Mouse (Mus musculus): ENCODE results near the gene Rhox3h.
"Not testable (repeated sequence)": the region's sequence is repeated elsewhere in the genome, so short reads cannot be mapped to it uniquely, and the experiment has no call there.

The Rhox3h gene

GRCm38 (mm10) chrX:37668664-37669063 is at the start of gene Rhox3h:
TSS of gene Rhox3h (minus strand) at chrX:37668764.
- DNase-seq, result not testable (repeated sequence)

- peak; percentile 46 for DNase-seq
Measured at GRCm38 (mm10) chrX:37701821-37702387, 33.3 kb upstream of the Rhox3h start.

GRCm38 (mm10) chrX:37692261-37692660 is 23.7 kb upstream of the Rhox3h start:
- no peak for DNase-seq

- DNase-seq, result no peak
Measured at GRCm38 (mm10) chrX:37683031-37683715, 14.6 kb upstream of the Rhox3h start.

- DNase-seq, result not testable (repeated sequence)
Measured at GRCm38 (mm10) chrX:37673177-37673576, 4.6 kb upstream of the Rhox3h start, which contains the start of gene Rhox2h. TSS of gene Rhox2h (minus strand) at chrX:37673277.

GRCm38 (mm10) chrX:37651227-37651626 is 17.3 kb downstream of the Rhox3h start, which contains the start of gene Rhox4g:
TSS of gene Rhox4g (minus strand) at chrX:37651327.
- not testable (repeated sequence) for DNase-seq

- DNase-seq, result not testable (repeated sequence)
Measured at GRCm38 (mm10) chrX:37643370-37643769, 25.2 kb downstream of the Rhox3h start, which contains the start of gene Rhox2g. TSS of gene Rhox2g (minus strand) at chrX:37643470.

- not testable (repeated sequence) for DNase-seq
Measured at GRCm38 (mm10) chrX:37628512-37628911, 40.1 kb downstream of the Rhox3h start, which contains the start of gene Rhox3g. TSS of gene Rhox3g (minus strand) at chrX:37628612.
